Comparison of ENCODE assay signal across 8 mouse cellular contexts in the genomic region with DNA sequence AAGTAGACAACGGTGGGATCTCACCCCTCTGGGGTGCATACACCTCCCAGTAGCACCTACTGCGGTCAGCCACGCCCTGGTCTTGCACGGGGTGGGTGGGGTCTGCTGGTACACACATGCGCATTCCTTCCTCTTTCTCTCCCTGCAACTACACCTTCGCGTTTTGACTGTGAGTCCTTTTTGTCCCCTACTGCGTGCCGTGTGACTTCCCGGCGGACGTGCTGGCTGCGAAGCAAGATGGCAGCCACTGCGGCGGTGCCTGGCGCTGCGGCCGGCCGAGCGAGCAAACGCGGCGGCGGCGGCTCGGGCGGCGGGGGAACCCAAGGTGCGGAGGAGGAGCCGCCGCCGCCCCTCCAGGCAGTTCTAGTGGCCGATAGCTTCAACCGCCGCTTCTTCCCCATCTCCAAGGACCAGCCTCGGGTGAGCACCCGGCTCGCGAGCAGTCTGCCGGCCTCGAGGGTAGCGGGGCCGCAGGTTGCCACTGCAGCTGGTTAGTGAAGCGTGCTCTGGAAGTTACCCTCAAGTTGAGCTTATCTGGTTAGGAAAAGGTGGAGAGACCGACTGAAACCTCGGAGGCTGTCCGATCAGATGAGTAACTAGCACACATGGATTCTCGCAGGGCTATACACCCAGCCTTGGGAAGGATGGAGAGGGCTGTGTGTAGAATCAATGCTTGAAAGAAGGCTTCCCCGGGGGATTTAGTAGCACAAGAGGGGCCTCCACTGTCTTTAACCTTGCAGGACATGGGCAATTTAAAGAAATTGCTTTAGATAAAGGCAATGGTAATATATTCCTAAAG. TPM values are rescaled to one million over a fixed set of nuclear protein-coding genes. Genes with fewer than 3 reads are reported as not detected.
DNase-seq lines count a peak whose midpoint lies in the region; ATAC-seq and TF ChIP-seq lines count a peak whose summit lies in the region.

Gene Eif2b5, plus strand, starts transcription at position 141 of the 799 bp plus-strand sequence.

- H3K9ac ChIP-seq in hindbrain, embryonic 13.5 days = peak within 1 kb of the TSS; percentile 91

- no peaks in the 10 kb centered on the region for H3K9me3 ChIP-seq in hindbrain, embryonic 13.5 days

- H3K4me3 ChIP-seq in hindbrain, embryonic 13.5 days = peak within 1 kb of the TSS; percentile 85

- in situ Hi-C loops in Patski (cut with MboI; ENCODE audit: low pct_unique_long_range_greater_than_20kb) = no loop called here

- WGBS in hindbrain, embryonic 13.5 days = under 1% methylated on average over 49 of the region's 49 CpGs

- peaks cover 33% of the 10 kb centered on the region for H3K36me3 ChIP-seq in hindbrain, embryonic 13.5 days

- H3K27me3 ChIP-seq in Patski = no peaks in the 10 kb centered on the region
- peaks cover 18% of the 10 kb centered on the region for H3K27me3 ChIP-seq in hindbrain, embryonic 13.5 days

- peaks cover 23% of the 10 kb centered on the region for H3K4me1 ChIP-seq in hindbrain, embryonic 13.5 days (replicated peaks)

- DNase-seq in Patski (ENCODE audit: low read depth, low spot score) = peak; percentile 58
- DNase-seq in cerebellum, postnatal 14 days = peak; percentile 92 to 95
- DNase-seq in frontal cortex, postnatal 14 days (ENCODE audit: low spot score in 2 of 2) = peak; percentile 86 to 88
- peak; percentile 86 to 89 for DNase-seq in layer of hippocampus, postnatal 25 days (ENCODE audit: extremely low spot score in 1 of 2, low spot score in 1 of 2)
- peak; percentile 97 for DNase-seq in lung, postnatal 25 days (ENCODE audit: low spot score)
- peak; percentile 90 for DNase-seq in retina, embryonic 14.5 days (ENCODE audit: low spot score)
- DNase-seq in thymus, postnatal 4 days = peak; percentile 90

- POLR2A ChIA-PET in Patski (lab: Charles Lee) = interaction anchor here (0.6 to 0.7 kb wide), 3 partner anchors 36 to 122 kb away, joined by 3 to 4 read pairs (median 3); partner anchors contain the start of genes Ap2m1 and Camk2n2

- H3K27ac ChIP-seq in hindbrain, embryonic 13.5 days = peak within 1 kb of the TSS; percentile 88

- peak within 1 kb of the TSS; percentile 81 for H3K4me2 ChIP-seq in hindbrain, embryonic 13.5 days

- CTCF ChIA-PET in Patski (lab: Charles Lee) = interaction anchor here (0.8 kb wide), 1 partner anchor 112 kb away, joined by 4 read pairs; the partner anchor contains the start of genes Alg3, Eef1akmt4 and Gm49333

- no peak for TF ChIP-seq CTCF in Patski (IDR thresholded peaks at IDR 0.05)

- ATAC-seq in Patski = peak; percentile 72
- ATAC-seq in hindbrain, embryonic 13.5 days (ENCODE audit: low FRiP score) = peak; percentile 94

RNA-seq across cellular contexts. Expression of gene Eif2b5, which starts in this region (rescaled TPM):
- polyA plus RNA-seq in Patski (2021) = 82.8 TPM
- polyA plus RNA-seq in hindbrain, embryonic 13.5 days (2015; fragmentation: Nextera tagmentation; extraction: Ambion mirVana) = 99.5 and 100 TPM in 2 replicates
- total RNA-seq in layer of hippocampus, postnatal 25 days (2021) = 10 to 100 TPM; 46.0 to 53.3 TPM

Comparison
In these comparisons a context has a peak if more than half of its experiments do, and no peak if none do; other contexts are left out.
1. Peak in every context shown above with its lines: DNase-seq, ATAC-seq, H3K4me3 ChIP-seq and H3K27ac ChIP-seq.